Mouse (Mus musculus) midbrain, embryonic 15.5 days (tissue): ENCODE data around the gene Rasgrp2. TPM values are rescaled to one million over a fixed set of nuclear protein-coding genes. Genes with fewer than 3 reads are reported as not detected.

Experiments used
- ATAC-seq: fragments of 200-750 bp; cut with Nextera tagmentation; replicated peaks from 2 replicates; pipeline ENCODE4 v1.8.0; 2017; ENCODE audit warnings: moderate TSS enrichment
- H3K27ac ChIP-seq: fragments of 300-500 bp; sonication (generic); 2 replicates; pipeline ENCODE4 v1.5.1; 2015; ENCODE audit warnings: mild to moderate bottlenecking, inconsistent platforms
- H3K27me3 ChIP-seq: fragments of 300-500 bp; sonication (generic); replicated peaks from 2 replicates; pipeline ENCODE4 v1.6.1; 2015; ENCODE audit warnings: inconsistent platforms
- H3K36me3 ChIP-seq: fragments of 300-500 bp; sonication (generic); replicated peaks from 2 replicates; pipeline ENCODE4 v1.6.1; 2015; ENCODE audit warnings: inconsistent platforms
- H3K4me1 ChIP-seq: fragments of 300-500 bp; sonication (generic); 2 replicates; pipeline ENCODE4 v1.6.1; 2015; ENCODE audit warnings: inconsistent platforms
- H3K4me2 ChIP-seq: fragments of 300-500 bp; sonication (generic); 2 replicates; pipeline ENCODE4 v1.6.1; 2015; ENCODE audit warnings: inconsistent platforms, mild to moderate bottlenecking, moderate library complexity
- H3K4me3 ChIP-seq: fragments of 300-500 bp; sonication (generic); 2 replicates; pipeline ENCODE4 v1.5.1; 2015; ENCODE audit warnings: mild to moderate bottlenecking, inconsistent platforms
- H3K9ac ChIP-seq: fragments of 300-500 bp; sonication (generic); 2 replicates; pipeline ENCODE4 v1.6.1; 2015; ENCODE audit warnings: mild to moderate bottlenecking, inconsistent platforms
- H3K9me3 ChIP-seq: fragments of 300-500 bp; sonication (generic); 2 replicates; pipeline ENCODE4 v1.6.1; 2016; ENCODE audit warnings: inconsistent platforms
- WGBS: fragments of 180-500 bp; shearing (Covaris S2); methylation state at CpG from one replicate; pipeline ENCODE4 v1.1.7; 2015; ENCODE audit warnings: mixed read lengths; 5-methylcytosine and 5-hydroxymethylcytosine counted together
- polyA plus RNA-seq: library from polyadenylated mRNA; unstranded; fragments of >200 nt; fragmentation: Nextera tagmentation; extraction: Ambion mirVana; gene quantifications from 2 replicates; pipeline ENCODE4 v1.2.1, GENCODE M21; 2015

Rasgrp2 gene
- polyA plus RNA-seq, 1 experiment from 2014 or later = 73.1 TPM

GRCm38 (mm10) chr19:6373539-6374400 is 25.4 kb upstream of the Rasgrp2 start:
- Histone ChIP-seq H3K9me3 (no peaks in the 10 kb centered on the region), H3K4me1 (no peaks in the 10 kb centered on the region), H3K27me3 (no peaks in the 10 kb centered on the region), H3K27ac (no peak overlapping the region), H3K36me3 (peaks cover 74% of the 10 kb centered on the region), H3K4me2 (no peak overlapping the region), H3K9ac (no peak overlapping the region), H3K4me3 (no peak overlapping the region)
- 66% methylated on average over 12 of the region's 12 CpGs for WGBS
- ATAC-seq = 0 out of 2 replicates have a peak, but pooled peaks have one; percentile 27

DNA sequence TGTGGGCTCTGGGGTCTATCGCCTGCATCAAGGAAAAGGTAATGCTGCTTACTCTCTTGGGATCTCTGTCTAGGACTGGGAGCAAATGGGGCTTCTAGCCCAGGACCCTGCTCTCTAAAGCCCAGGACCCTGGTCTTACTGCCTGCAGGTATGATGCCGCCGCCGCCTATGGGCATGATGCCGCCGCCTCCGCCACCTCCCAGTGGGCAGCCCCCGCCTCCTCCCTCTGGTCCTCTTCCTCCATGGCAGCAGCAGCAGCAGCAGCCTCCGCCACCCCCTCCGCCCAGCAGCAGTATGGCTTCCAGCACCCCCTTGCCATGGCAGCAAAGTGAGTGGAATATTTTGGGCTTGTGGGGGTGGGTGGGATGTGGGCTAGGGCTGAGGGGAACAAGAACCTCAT is 24.6 kb upstream of the Rasgrp2 start:
- H3K9ac ChIP-seq = no peak overlapping the region
- no peak overlapping the region for H3K4me3 ChIP-seq
- no peak for ATAC-seq
- H3K36me3 ChIP-seq = peaks cover 70% of the 10 kb centered on the region
- H3K4me1 ChIP-seq = no peaks in the 10 kb centered on the region
- no peaks in the 10 kb centered on the region for H3K9me3 ChIP-seq
- H3K27ac ChIP-seq = no peak overlapping the region
- no peak overlapping the region for H3K4me2 ChIP-seq
- H3K27me3 ChIP-seq = no peaks in the 10 kb centered on the region
- 99% methylated on average over 10 of the region's 10 CpGs for WGBS

GRCm38 (mm10) chr19:6375423-6376254 is 23.5 kb upstream of the Rasgrp2 start:
- no peak; the same call in 1 of the 2 replicates for ATAC-seq
- Histone ChIP-seq H3K4me1 (no peaks in the 10 kb centered on the region), H3K4me2 (no peak overlapping the region), H3K4me3 (no peak overlapping the region), H3K27ac (no peak overlapping the region), H3K9ac (no peak overlapping the region), H3K36me3 (peaks cover 63% of the 10 kb centered on the region), H3K27me3 (no peaks in the 10 kb centered on the region), H3K9me3 (no peaks in the 10 kb centered on the region)
- WGBS = 90% methylated on average over 38 of the region's 42 CpGs

DNA sequence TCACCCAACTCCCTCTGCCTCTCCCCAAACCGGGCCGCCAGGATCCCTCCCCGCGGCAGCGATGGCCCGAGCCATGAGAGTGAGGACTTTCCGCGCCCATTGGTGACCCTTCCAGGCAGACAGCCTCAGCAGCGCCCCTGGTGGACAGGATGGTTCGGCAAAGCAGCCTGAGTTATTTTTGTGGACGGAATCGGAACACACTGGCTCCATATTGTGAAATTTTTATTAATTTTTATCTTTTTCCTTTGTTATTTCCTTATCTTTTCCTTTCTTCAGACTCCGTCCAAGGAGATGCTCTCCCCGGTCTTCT is 22.9 kb upstream of the Rasgrp2 start:
- peaks cover 57% of the 10 kb centered on the region for H3K36me3 ChIP-seq
- H3K4me2 ChIP-seq = no peak overlapping the region
- no peak overlapping the region for H3K27ac ChIP-seq
- no peak for ATAC-seq
- WGBS = 73% methylated on average over 14 of the region's 14 CpGs
- H3K9me3 ChIP-seq = no peaks in the 10 kb centered on the region
- H3K4me3 ChIP-seq = no peak overlapping the region
- H3K27me3 ChIP-seq = no peaks in the 10 kb centered on the region
- H3K4me1 ChIP-seq = no peaks in the 10 kb centered on the region
- no peak overlapping the region for H3K9ac ChIP-seq

DNA sequence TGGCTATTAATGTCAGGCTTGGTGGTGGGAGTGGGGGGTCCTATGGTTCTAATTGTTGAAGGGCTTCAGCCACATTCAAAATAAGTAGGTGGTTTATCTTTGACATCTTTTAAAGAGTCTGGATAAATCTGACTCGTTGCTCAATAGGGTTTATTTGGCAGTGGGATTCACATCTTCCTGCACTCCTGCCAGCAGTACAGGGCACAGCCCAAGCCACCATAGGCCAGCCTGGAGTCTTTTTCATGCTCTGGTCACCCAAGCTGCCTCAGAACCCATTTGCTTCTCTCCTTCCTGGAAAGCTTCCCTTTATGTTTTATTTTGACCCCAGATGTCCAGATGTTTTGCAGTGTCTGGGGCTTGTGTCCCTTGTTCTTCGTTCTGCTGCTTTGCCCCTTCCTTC is 22.5 kb upstream of the Rasgrp2 start:
- Histone ChIP-seq H3K4me1 (no peaks in the 10 kb centered on the region), H3K36me3 (peaks cover 53% of the 10 kb centered on the region), H3K4me2 (no peak overlapping the region), H3K9ac (no peak overlapping the region), H3K27me3 (no peaks in the 10 kb centered on the region), H3K27ac (no peak overlapping the region), H3K4me3 (no peak overlapping the region), H3K9me3 (no peaks in the 10 kb centered on the region)
- 86% methylated on average over 2 of the region's 2 CpGs for WGBS
- ATAC-seq = no peak

DNA sequence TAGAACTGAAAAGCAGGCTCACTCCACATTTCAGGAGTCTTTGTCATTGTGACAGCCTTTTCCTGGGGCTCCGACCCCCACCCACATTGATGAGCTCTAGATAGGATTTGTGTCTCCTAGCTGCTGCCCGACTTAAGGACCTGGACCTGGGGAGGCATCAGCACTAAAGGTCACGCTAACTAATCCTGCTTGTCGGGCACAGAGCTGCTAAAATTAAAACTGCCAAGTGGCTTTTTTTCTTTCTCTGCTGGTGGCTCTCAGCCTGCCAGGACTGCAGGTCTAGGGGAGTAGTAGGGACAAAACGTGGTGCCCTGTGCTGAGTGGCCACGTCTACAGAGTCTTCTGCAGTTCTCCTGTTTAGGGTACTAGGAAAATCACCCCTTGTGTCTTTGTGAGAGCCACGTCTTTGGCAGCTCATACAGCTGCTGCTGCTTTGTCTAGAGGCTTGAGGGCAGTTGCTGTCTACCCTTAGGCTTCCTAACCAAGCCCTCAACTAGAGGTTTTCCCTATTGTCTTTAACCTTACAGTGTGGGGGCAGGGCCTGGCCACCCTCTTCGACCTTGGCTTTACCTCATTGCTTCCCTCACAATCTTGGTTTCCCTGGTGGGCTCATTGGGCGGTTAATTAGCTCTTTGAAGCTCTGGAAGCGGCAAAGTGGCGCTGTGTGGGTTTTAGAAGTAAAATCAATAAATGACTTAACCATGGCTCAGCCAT is 21.7 kb upstream of the Rasgrp2 start:
- peaks cover 44% of the 10 kb centered on the region for H3K36me3 ChIP-seq
- peak overlapping the region; percentile 2; the same call in 1 of the 2 replicates for H3K9ac ChIP-seq
- WGBS = 53% methylated on average over 11 of the region's 11 CpGs
- H3K9me3 ChIP-seq = no peaks in the 10 kb centered on the region
- no peak overlapping the region for H3K4me3 ChIP-seq
- no peak for ATAC-seq
- H3K27ac ChIP-seq = no peak overlapping the region
- H3K4me2 ChIP-seq = no peak overlapping the region
- H3K4me1 ChIP-seq = no peaks in the 10 kb centered on the region
- no peaks in the 10 kb centered on the region for H3K27me3 ChIP-seq

- no peak overlapping the region for H3K4me2 ChIP-seq
- no peaks in the 10 kb centered on the region for H3K9me3 ChIP-seq
- no peak overlapping the region for H3K4me3 ChIP-seq
- no peak for ATAC-seq
- H3K36me3 ChIP-seq = peaks cover 20% of the 10 kb centered on the region
- no peak overlapping the region for H3K9ac ChIP-seq
- no peaks in the 10 kb centered on the region for H3K4me1 ChIP-seq
- no peaks in the 10 kb centered on the region for H3K27me3 ChIP-seq
- no peak overlapping the region for H3K27ac ChIP-seq
- 96% methylated on average over 9 of the region's 9 CpGs for WGBS
Measured at GRCm38 (mm10) chr19:6380411-6381166, 18.6 kb upstream of the Rasgrp2 start.

- no peak overlapping the region for H3K4me3 ChIP-seq
- no peak overlapping the region for H3K4me2 ChIP-seq
- no peaks in the 10 kb centered on the region for H3K27me3 ChIP-seq
- H3K9ac ChIP-seq = no peak overlapping the region
- no peak overlapping the region for H3K27ac ChIP-seq
- peaks cover 13% of the 10 kb centered on the region for H3K36me3 ChIP-seq
- no peaks in the 10 kb centered on the region for H3K4me1 ChIP-seq
- 95% methylated on average over 5 of the region's 5 CpGs for WGBS
- no peaks in the 10 kb centered on the region for H3K9me3 ChIP-seq
- no peak for ATAC-seq
Measured at GRCm38 (mm10) chr19:6381238-6381637, 17.9 kb upstream of the Rasgrp2 start.

DNA sequence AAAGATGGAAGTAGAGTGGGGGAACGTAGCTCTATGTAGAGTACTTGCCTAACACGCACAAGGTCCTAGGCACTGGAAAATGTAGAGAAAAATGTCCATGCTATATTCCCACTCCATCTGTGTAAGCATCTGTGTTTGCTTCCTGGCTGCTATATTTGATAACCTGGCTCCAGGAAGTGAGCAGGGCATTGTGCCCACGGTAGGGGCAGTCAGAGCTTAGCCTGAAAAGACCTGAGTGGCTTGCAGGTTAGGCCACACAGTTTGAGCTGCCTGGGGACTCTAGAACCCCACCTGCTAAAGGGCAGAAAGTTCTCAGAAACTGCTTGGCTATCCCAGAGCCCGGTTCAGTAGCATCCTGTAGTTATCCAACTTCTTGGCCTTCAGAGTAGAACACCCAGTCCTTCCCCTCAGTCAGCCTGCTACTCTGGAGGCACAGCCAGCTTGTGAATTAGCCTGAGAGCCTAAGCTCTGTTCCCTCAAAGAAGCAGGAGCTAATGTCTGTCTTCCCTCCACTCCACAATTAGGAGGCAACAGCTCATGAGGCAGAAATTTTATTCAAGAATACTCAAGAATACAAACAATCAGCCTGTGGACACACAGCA is 16.7 kb upstream of the Rasgrp2 start:
- H3K4me2 ChIP-seq = no peak overlapping the region
- H3K36me3 ChIP-seq = peaks cover 2% of the 10 kb centered on the region; the same call in 1 of the 2 replicates
- WGBS = 80% methylated on average over 4 of the region's 4 CpGs
- H3K27ac ChIP-seq = no peak overlapping the region
- no peak for ATAC-seq
- no peak overlapping the region for H3K9ac ChIP-seq
- no peak overlapping the region for H3K4me3 ChIP-seq
- H3K27me3 ChIP-seq = no peaks in the 10 kb centered on the region
- no peaks in the 10 kb centered on the region for H3K9me3 ChIP-seq
- H3K4me1 ChIP-seq = no peaks in the 10 kb centered on the region

DNA sequence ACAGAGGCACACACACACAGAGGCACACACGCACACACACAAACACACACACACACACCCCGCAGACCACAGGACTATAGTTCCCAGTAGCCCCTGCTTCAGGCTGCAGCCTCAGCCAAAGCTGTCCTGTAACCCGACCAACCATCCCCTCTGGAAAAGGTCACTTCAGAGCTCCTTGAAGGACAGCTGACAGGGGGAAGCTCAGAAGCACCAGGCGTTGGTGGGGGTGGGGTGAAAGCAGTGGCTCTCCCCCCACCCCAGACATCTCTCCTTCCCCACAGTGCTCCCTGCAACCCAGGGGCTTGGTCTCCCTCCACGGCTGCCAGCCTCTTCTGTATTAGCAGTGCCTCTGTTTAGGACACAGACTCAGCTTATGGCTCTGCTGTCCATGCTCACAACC is 15.7 kb upstream of the Rasgrp2 start:
- no peaks in the 10 kb centered on the region for H3K27me3 ChIP-seq
- H3K4me3 ChIP-seq = no peak overlapping the region
- no peaks in the 10 kb centered on the region for H3K9me3 ChIP-seq
- WGBS = 38% methylated on average over 5 of the region's 5 CpGs
- H3K4me1 ChIP-seq = no peaks in the 10 kb centered on the region
- no peak overlapping the region for H3K27ac ChIP-seq
- no peaks in the 10 kb centered on the region for H3K36me3 ChIP-seq
- no peak for ATAC-seq
- H3K4me2 ChIP-seq = no peak overlapping the region
- H3K9ac ChIP-seq = no peak overlapping the region; the same call in 1 of the 2 replicates

GRCm38 (mm10) chr19:6384128-6384527 is 15.0 kb upstream of the Rasgrp2 start, which contains the start of gene Pygm:
Gene Pygm (plus strand): TSS chr19:6384399.
- H3K4me2 ChIP-seq = no peak within 1 kb of the TSS
- H3K9ac ChIP-seq = no peak within 1 kb of the TSS; the same call in 1 of the 2 replicates
- no peaks in the 10 kb centered on the region for H3K27me3 ChIP-seq
- WGBS = 10% methylated on average over 7 of the region's 7 CpGs
- no peaks in the 10 kb centered on the region for H3K4me1 ChIP-seq
- ATAC-seq = no peak
- H3K27ac ChIP-seq = no peak within 1 kb of the TSS
- H3K36me3 ChIP-seq = no peaks in the 10 kb centered on the region
- no peaks in the 10 kb centered on the region for H3K9me3 ChIP-seq
- no peak within 1 kb of the TSS for H3K4me3 ChIP-seq
